Mouse (Mus musculus): ENCODE data around the gene Asb14.
"Not testable (repeated sequence)": the region's sequence is repeated elsewhere in the genome, so short reads cannot be mapped to it uniquely, and the experiment has no call there.

Gene Asb14

DNA sequence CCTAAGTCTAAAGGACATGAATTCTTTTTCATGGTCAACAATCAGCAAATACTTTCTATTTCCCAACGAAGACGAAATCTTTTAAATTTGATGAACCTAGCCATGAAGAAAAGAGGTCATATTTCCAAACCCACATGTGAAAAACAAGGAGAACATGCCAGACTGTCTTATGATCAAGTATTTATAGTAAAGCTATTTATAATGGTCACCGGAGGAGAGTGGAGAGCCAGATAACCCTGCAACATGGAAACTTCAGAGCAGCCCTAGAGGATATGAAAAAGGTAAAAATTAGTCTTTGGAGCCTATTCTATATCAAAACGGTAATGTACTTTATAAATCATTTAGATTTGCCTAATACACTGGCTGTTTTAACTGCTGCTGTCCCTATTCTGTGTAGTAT lies at the start of gene Asb14:
Gene Asb14, plus strand, starts transcription at position 166 of the 400 bp plus-strand sequence.
- DNase-seq (ENCODE audit: low spot score in 2 of 2), result no peak

- no peak for DNase-seq (ENCODE audit: low spot score in 2 of 2)
Observed at GRCm38 (mm10) chr14:26853053-26853452, 41.3 kb upstream of the Asb14 start.

DNA sequence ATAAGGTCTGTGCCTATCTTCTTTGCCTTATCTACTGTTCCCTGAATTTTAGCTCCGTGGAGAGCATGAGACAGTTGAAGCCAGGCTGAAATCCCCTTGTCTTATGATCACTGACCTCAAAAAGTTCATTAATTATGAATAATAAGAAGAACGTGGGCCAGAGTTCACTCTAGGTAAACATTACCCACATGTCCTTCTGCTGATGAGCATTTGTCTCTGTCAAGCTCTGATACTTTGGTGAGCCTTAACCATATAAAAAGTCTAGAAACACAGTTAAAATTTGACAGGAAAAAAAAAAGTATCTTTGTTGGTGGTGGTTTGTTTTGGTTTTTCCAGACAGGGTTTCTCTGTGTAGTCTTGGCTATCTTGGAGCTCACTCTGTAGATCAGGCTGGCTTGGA lies 40.3 kb upstream of the Asb14 start:
- no peak for DNase-seq (ENCODE audit: low spot score in 2 of 2)

- no peak for DNase-seq (ENCODE audit: low spot score in 2 of 2)
Observed at GRCm38 (mm10) chr14:26858364-26858763, 36.0 kb upstream of the Asb14 start.

DNA sequence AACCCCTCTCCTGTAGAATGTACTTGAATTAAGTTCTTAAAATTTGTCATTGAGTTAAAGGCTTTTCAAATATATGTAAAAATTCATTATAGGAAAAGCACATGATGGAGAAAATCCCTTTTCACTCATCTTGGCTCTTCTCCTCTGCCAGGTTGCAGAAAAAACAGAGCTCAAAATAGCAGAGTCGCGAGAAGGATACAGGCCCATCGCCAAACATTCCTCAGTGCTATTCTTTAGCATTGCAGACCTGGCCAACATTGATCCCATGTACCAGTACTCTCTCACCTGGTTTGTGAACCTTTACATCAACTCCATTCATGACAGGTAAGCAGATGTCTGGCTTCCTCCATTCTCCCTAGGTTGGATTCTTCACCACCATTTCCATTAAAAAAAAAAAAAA lies 35.3 kb upstream of the Asb14 start:
- peak; percentile 24 to 32 for DNase-seq (ENCODE audit: low spot score in 2 of 2)

GRCm38 (mm10) chr14:26867356-26867755 lies 27.0 kb upstream of the Asb14 start:
- no peak for DNase-seq (ENCODE audit: low spot score in 2 of 2)

DNA sequence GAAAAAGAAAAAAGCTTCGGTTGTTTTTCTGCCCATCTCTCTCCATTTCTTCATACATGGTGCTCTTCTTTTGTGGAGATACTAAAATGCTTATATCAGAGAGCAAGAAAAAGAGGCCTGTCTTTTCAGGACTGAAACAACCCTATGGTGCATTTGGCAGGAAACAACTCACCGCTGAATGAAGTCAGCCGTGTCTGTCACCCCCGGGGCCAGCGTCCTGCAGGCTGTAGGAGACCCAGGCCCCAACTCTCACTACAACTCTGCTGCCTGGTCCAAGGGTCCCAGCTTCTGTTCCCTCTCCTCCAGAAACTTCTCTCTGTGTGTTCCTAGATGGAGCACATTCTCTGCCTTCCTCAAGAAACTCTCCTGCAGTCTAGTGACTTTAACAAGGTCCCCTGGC lies 26.1 kb upstream of the Asb14 start:
- no peak for DNase-seq (ENCODE audit: low spot score in 2 of 2)

GRCm38 (mm10) chr14:26878756-26879155 lies 15.6 kb upstream of the Asb14 start:
- DNase-seq (ENCODE audit: low spot score in 2 of 2), result no peak

DNA sequence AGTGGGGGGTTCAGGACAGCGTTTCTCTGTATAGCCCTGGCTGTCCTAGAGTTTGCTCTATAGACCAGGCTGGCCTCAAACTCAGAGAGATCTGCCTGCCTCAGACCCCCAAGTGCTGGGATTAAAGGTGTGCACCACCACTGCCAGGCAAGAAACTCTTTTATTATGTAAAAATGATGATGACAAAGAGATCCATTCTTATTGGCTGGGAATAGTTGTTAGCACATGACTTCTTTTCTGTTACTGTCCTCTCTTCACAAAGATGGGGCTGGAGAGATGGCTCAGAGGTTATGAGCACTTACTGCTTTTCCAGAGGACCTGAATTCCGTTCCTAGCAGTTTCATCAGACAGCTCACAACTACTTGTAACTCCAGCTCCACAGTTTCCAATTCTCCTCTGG lies 14.4 kb upstream of the Asb14 start:
- peak in 1 of 2 experiments; percentile 2 for DNase-seq (ENCODE audit: low spot score in 2 of 2)

DNA sequence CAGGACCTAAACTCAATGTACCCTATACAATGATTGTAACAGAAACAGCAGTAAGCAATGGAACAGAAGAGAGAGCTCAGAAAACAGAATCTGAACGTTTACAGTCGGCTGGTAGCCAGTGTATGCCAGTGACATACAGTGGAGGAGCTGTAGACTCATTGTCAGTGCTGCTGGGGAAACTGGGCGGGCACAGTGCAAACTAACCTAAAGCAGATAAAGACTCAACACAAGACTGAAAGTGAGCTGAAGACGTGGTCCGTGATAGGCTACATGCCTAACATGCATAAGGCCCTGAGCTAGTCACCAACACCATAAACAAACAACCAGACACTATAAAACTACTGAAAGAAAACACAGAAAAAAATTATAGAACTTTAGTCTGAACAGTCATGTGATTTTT lies 12.7 kb upstream of the Asb14 start:
- DNase-seq (ENCODE audit: low spot score in 2 of 2), result peak in 1 of 2 experiments; percentile 3

- no peak for DNase-seq (ENCODE audit: low spot score in 2 of 2)
Observed at GRCm38 (mm10) chr14:26887244-26887643, 7.1 kb upstream of the Asb14 start.

GRCm38 (mm10) chr14:26890777-26891176 lies 3.6 kb upstream of the Asb14 start:
- DNase-seq (ENCODE audit: low spot score in 2 of 2), result no peak

DNA sequence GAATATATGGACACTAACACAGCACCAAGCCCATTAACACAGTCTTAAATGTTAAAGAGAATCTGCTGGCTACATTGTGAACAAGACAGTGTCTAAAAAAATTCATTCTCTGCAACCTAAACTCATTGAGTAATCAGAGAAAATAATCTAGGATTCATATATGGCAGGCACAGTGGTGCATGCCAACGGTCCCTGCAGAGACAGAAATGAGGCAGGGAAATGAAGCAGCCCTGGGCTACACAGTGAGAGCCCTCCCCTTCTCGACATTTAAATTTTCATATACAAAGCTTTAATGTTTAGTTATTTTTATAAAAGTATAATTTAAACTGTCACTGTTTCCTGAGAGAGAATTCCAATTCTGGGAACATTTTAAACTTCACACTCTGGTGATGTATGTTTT lies 5.1 kb downstream of the Asb14 start:
- peak in 1 of 2 experiments; percentile 37 for DNase-seq (ENCODE audit: low spot score in 2 of 2)

DNA sequence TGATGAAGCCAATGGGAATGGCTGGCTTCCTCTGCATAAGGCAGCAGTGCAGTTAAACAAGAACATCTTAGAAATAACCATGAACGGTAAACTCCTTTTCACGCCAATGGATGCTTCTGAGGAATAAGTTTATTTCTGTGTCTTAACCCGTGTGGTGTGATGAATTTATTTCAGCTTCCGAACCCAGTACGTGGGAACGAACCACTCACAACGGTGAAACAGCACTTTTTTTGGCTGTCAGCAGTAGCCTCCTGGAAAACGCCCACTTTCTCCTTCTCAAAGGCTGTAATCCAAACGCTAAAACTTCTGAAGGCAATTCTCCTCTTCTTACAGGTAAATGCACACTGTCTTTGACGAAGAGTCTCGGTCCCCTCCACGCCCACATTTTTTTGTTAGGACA lies 6.5 kb downstream of the Asb14 start:
- DNase-seq (ENCODE audit: low spot score in 2 of 2), result peak in 1 of 2 experiments; percentile 22

DNA sequence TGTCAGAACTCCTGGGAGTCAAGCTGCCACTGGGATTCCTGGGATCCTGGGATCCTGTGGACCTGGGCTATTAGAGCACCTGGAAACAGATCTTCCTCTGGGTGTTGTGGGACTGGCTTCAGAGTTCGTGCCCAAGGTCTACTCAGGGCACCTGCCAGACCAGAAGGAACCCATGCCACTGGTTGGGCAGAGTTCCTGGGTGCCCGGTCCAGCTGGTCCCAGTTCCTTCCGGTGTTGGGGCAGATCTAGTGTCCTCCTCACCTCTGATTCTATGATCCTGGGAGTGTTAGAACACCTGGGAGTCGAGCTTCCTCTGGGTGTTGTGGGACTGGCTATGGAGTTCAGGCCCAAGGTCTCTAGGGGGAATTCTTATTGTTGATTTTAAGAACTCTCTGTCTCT lies 13.0 kb downstream of the Asb14 start:
- no peak for DNase-seq (ENCODE audit: low spot score in 2 of 2)

GRCm38 (mm10) chr14:26910461-26910860 lies 16.1 kb downstream of the Asb14 start:
- DNase-seq (ENCODE audit: low spot score in 2 of 2), result not testable (repeated sequence)

DNA sequence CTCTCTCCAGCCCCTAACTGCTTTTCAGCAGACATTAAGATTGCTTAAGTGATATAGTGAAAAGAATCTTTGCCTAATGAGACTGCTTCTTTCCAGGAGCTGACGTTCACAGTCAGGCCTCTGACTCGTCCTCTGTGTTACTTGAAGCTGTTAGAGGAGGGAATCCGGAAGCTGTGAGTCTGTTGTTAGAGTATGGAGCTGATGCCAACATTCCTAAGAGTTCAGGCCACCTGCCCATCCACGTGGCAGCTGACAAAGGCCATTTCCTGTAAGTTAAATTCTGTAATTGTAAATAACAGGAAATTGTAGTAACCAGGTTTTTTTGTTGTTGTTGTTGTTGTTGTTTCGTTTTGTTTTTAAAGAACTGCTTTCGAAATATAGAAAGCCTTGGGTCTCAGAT lies 16.8 kb downstream of the Asb14 start:
- DNase-seq (ENCODE audit: low spot score in 2 of 2), result no peak

- DNase-seq (ENCODE audit: low spot score in 2 of 2), result peak in 1 of 2 experiments; percentile 17
Observed at GRCm38 (mm10) chr14:26911826-26912225, 17.5 kb downstream of the Asb14 start.

DNA sequence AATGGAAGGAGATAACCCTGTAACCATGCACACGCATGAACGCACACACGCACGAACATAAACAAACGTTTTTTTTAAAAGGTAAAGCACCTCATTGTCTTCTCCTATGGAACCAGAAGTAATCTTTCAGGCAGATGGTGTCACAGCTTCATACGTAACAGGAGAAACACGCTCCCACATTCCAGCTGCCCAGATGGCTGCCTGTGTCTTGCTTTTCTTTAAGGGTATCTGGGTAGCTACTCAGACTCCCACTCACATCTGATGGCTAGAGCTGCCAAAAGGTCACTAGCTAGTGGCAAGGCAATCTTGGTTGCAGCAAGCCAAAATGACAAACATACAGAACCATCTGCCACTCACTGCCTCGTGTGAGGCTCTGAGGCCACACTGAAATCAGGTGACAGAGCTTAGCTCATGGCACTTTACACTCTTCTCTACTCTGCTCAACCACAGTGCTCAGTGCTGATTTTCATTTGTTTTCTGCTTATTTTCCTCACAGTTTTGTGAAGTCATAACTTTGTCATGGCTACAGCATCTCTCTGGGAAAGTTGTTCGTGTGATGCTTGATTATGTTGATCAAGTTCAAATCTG lies 19.4 kb downstream of the Asb14 start:
- DNase-seq (ENCODE audit: low spot score in 2 of 2), result peak in 1 of 2 experiments; percentile 54

DNA sequence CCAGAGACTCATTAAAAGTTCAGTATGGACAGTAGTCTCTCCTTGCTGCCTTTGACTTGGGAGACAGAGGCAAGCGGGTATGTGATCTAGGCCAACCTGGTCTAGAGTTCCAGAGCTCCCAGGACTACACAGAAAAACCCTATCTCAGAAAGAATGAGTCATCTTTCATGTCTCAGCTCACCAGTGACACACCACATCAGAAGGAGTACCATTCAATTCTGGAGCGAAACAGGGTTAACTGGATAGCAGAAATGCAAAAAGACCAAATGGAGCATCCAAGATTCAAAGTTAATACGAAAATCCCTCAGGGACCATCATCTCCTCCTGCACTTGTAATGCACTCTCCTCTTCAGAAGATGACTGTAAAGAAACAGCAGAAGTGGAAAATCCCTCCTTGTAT lies 25.0 kb downstream of the Asb14 start:
- DNase-seq (ENCODE audit: low spot score in 2 of 2), result no peak

DNA sequence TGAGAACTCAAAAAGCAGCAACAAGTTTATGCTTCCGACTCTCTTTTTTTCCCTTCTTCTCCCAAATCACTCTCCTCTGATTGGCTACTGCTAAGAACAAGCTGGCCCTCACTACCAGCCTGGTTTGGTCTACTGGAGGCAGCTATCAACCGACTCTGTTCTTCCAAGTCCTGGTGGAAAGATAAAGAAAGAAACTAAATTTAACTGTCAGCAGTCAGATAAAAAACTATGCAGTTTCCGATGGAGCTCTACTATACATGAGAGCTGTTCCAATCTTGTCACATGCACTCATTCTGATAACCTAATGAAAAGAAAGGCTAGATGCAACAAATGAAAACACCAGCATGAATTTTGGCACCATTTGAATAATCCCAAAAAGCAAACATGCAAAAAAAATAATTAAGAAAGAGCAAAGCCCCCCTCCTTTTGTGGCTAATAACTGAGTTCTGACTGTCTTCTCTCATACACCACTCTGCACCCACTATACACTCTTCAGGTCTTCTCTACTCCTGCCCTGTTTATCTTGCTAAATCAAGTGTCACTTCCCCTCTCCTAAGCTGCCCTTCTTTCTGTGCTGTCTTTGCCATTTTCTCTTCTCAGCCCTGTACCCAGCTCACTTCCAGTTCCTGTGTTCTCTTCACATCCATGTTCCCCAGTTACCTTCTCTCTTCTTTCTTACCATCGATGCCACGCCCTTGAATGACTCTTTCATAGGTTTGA lies 29.5 kb downstream of the Asb14 start:
- DNase-seq (ENCODE audit: low spot score in 2 of 2), result no peak

GRCm38 (mm10) chr14:26934891-26935290 lies 40.5 kb downstream of the Asb14 start:
- DNase-seq (ENCODE audit: low spot score in 2 of 2), result no peak

DNA sequence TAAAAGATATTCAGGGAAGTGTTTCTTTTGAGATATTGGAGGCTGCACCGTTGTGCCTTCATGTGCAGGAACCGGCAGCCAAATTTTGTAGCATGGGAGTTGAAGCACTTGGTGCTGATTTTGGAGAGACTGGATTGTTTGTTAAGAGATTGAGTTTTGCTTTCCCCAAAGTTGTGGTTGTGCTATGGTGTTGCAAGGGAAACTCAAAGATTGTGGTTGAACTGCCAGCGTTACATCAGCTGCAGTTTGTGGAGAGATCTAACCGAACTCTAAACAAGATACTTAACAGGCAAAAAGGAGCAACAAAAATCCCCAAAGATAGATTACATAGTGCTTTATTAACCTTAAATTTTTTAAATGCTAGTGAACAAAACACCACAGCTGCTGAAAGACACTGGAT lies 41.2 kb downstream of the Asb14 start:
- no peak for DNase-seq (ENCODE audit: low spot score in 2 of 2)

DNA sequence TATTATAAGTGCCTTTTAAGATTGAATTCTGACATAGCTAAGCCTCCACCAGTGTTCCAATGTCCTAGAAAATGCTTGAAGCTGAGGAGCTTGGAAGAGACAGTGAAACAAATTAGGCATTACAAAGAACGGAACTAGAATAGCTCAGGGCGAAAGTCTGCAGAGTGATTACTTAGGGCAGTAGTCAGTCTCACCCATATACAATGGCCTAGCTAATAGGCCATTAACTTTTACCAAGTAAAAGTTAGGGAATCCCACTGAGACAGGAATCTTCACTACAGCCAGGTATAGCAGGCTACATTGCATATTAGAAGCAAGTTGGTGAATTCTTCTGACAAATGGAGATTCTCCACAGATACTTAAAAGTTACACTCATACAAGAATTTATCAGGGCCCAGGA lies 61.8 kb downstream of the Asb14 start:
- not testable (repeated sequence) for DNase-seq (ENCODE audit: low spot score in 2 of 2)

Data from right cerebral cortex, postnatal 10 days (tissue).